22 mouse cellular contexts compared by ENCODE assay signal in genomic region chr17:72982156-72982555, GRCm38 (mm10).
A peak's percentile ranks its signal among the peaks of the same experiment; 100 is the strongest.
DNase-seq lines count a peak whose midpoint lies in the region; TF ChIP-seq lines count a peak whose summit lies in the region.
"Had no signal": no experiment of that assay in that cellular context is flagged by ENCODE, and none has a peak within 500 bp of the region (broad histone marks: within the 10 kb centered on the region; RNA-seq: fewer than 3 reads in every experiment).

No protein-coding gene starts in this region.

- no peak for DNase-seq in heart, embryonic 10.5 days (ENCODE audit: low spot score)
- no peak for DNase-seq in heart, adult 18-20 months
- peak; percentile 54 for DNase-seq in adrenal gland, postnatal 10 days
- DNase-seq in lung, adult 2 months: peak; percentile 31
- peak; percentile 50 to 64 for DNase-seq in lung, postnatal 4 days
- DNase-seq in urinary bladder, postnatal 25 days (ENCODE audit: low spot score): no peak
- no peak for DNase-seq in spleen, postnatal 36 days (ENCODE audit: low spot score in 2 of 2)
- no peak for DNase-seq in embryo, embryonic 10 days (ENCODE audit: low spot score)
- DNase-seq: cerebellum, adult 8-10 months; gastrocnemius, postnatal 14 days; heart, adult 2 months; kidney, adult 9 months; kidney, postnatal 14 days; liver, postnatal 0 days; retina, postnatal 1 day; right cerebral cortex, postnatal 25 days; spleen, adult 18-20 months; thymus, postnatal 14 days had no signal

- H3K9me3 ChIP-seq in heart, embryonic 10.5 days: no peaks in the 10 kb centered on the region
- H3K9me3 ChIP-seq: embryonic facial prominence, embryonic 15.5 days; forebrain, embryonic 15.5 days; hindbrain, embryonic 10.5 days had no signal

- H3K4me1 ChIP-seq in heart, embryonic 10.5 days: peaks cover 28% of the 10 kb centered on the region
- no peaks in the 10 kb centered on the region for H3K4me1 ChIP-seq in lung, adult 2 months (ENCODE audit: control insufficient read depth, insufficient read depth, low read length)
- H3K4me1 ChIP-seq: embryonic facial prominence, embryonic 15.5 days; forebrain, embryonic 15.5 days; hindbrain, embryonic 10.5 days had no signal

- H3K27me3 ChIP-seq in heart, embryonic 10.5 days (ENCODE audit: insufficient read depth, poor library complexity, severe bottlenecking): no peaks in the 10 kb centered on the region
- H3K27me3 ChIP-seq: embryonic facial prominence, embryonic 15.5 days; forebrain, embryonic 15.5 days had no signal

- H3K27ac ChIP-seq in heart, embryonic 10.5 days: peak overlapping the region; percentile 67; the same call in 1 of the 2 replicates
- H3K27ac ChIP-seq: embryonic facial prominence, embryonic 15.5 days; forebrain, embryonic 15.5 days; heart, adult 2 months; hindbrain, embryonic 10.5 days; hindbrain, postnatal 0 days had no signal

- no peaks in the 10 kb centered on the region for H3K36me3 ChIP-seq in heart, embryonic 10.5 days
- H3K36me3 ChIP-seq: embryonic facial prominence, embryonic 15.5 days; forebrain, embryonic 15.5 days; hindbrain, embryonic 10.5 days had no signal

- TF ChIP-seq CTCF in lung, adult 2 months (IDR thresholded peaks at IDR 0.05; ENCODE audit: insufficient read depth, low read length): no peak

- H3K4me3 ChIP-seq in heart, embryonic 10.5 days: no peak overlapping the region
- no peak overlapping the region for H3K4me3 ChIP-seq in lung, adult 2 months (replicated peaks; ENCODE audit: extremely low read depth, low read depth, low read length)
- H3K4me3 ChIP-seq: embryonic facial prominence, embryonic 15.5 days; forebrain, embryonic 15.5 days; heart, adult 2 months; hindbrain, embryonic 10.5 days had no signal

- 72% methylated on average over 6 of the region's 6 CpGs for WGBS in heart, embryonic 10.5 days
- WGBS in lung, adult 2 months: 54% methylated on average over 6 of the region's 6 CpGs

- TF ChIP-seq POLR2A in lung, adult 2 months (IDR thresholded peaks at IDR 0.05; ENCODE audit: borderline replicate concordance, extremely low read depth, low read depth, low read length): no peak

Comparison
In these comparisons a context has a peak if more than half of its experiments do, and no peak if none do; other contexts are left out.
1. DNase-seq: peak in adrenal gland, postnatal 10 days (single experiment), lung, adult 2 months (single experiment) and lung, postnatal 4 days (2 of 2); none in heart, embryonic 10.5 days (single experiment), heart, adult 18-20 months (0 of 2), urinary bladder, postnatal 25 days (single experiment), spleen, postnatal 36 days (0 of 2) and embryo, embryonic 10 days (single experiment).